Mouse (Mus musculus) lung, adult 2 months (tissue): Measurements from ENCODE around the gene Nat8f6.
"Not testable (repeated sequence)": the region's sequence is repeated elsewhere in the genome, so short reads cannot be mapped to it uniquely, and the experiment has no call there.

Source experiments
- CTCF ChIP-seq: fragments of 200-500 bp; IDR thresholded peaks from 2 replicates; pipeline ENCODE4 v1.5.1; 2011; ENCODE audit warnings: mild to moderate bottlenecking, low read length, control low read depth; ENCODE audit not compliant: insufficient read depth
- POLR2A ChIP-seq: fragments of 200-500 bp; IDR thresholded peaks from 2 replicates; pipeline ENCODE4 v1.6.1; 2011; ENCODE audit warnings: low read depth, mild to moderate bottlenecking, control low read depth, low read length, borderline replicate concordance; ENCODE audit errors: extremely low read depth

- TF ChIP-seq CTCF, POLR2A: not testable (repeated sequence)
These were observed 23.1 kb upstream of the Nat8f6 start for GRCm38 (mm10) chr6:85843677-85844458.
